Mouse (Mus musculus) heart, postnatal 0 days (tissue): ENCODE measurements around the gene Snx8.

Experiments used
- CTCF ChIP-seq: IDR thresholded peaks from 2 replicates; pipeline ENCODE4 v1.5.1; 2016; ENCODE audit warnings: antibody characterized with exemption, control low read depth, low read depth
- EP300 ChIP-seq: IDR thresholded peaks from 2 replicates; pipeline ENCODE4 v1.6.1; 2016; ENCODE audit warnings: antibody characterized with exemption, low read depth

- no peak for TF ChIP-seq CTCF
- TF ChIP-seq EP300: no peak; the same call in 1 of the 2 replicates
These were observed 67.1 kb downstream of the Snx8 start for GRCm38 (mm10) chr5:140321756-140322575.
